Mouse (Mus musculus): Measurements from ENCODE around the gene Tenm3.

The Tenm3 gene

GRCm38 (mm10) chr8:48655381-48656043, 188.2 kb downstream of the Tenm3 start:
- DNase-seq: no peak

- DNase-seq: no peak
These were observed 193.9 kb downstream of the Tenm3 start for GRCm38 (mm10) chr8:48649845-48650244.

- no peak for DNase-seq
These were observed 194.3 kb downstream of the Tenm3 start for GRCm38 (mm10) chr8:48649415-48649814.

- DNase-seq: no peak
These were observed 197.6 kb downstream of the Tenm3 start for GRCm38 (mm10) chr8:48646110-48646509.

GRCm38 (mm10) chr8:48638129-48638528, 205.6 kb downstream of the Tenm3 start:
- no peak for DNase-seq

GRCm38 (mm10) chr8:48636979-48637378, 206.8 kb downstream of the Tenm3 start:
- DNase-seq: no peak

GRCm38 (mm10) chr8:48635815-48636214, 207.9 kb downstream of the Tenm3 start:
- DNase-seq: no peak

GRCm38 (mm10) chr8:48633426-48633825, 210.3 kb downstream of the Tenm3 start:
- DNase-seq: no peak

- no peak for DNase-seq
These were observed 221.1 kb downstream of the Tenm3 start for GRCm38 (mm10) chr8:48622517-48623153.

- no peak for DNase-seq
These were observed 228.7 kb downstream of the Tenm3 start for GRCm38 (mm10) chr8:48615088-48615487.

GRCm38 (mm10) chr8:48611934-48612512, 231.7 kb downstream of the Tenm3 start:
- DNase-seq: no peak

GRCm38 (mm10) chr8:48611126-48611525, 232.6 kb downstream of the Tenm3 start:
- DNase-seq: no peak

- DNase-seq: no peak
These were observed 233.4 kb downstream of the Tenm3 start for GRCm38 (mm10) chr8:48610316-48610715.

- DNase-seq: no peak
These were observed 234.1 kb downstream of the Tenm3 start for GRCm38 (mm10) chr8:48609684-48610083.

GRCm38 (mm10) chr8:48604190-48604897, 239.4 kb downstream of the Tenm3 start:
- no peak for DNase-seq

GRCm38 (mm10) chr8:48603165-48603840, 240.4 kb downstream of the Tenm3 start:
- no peak for DNase-seq

- DNase-seq: no peak
These were observed 242.1 kb downstream of the Tenm3 start for GRCm38 (mm10) chr8:48601621-48602020.

- DNase-seq: no peak
These were observed 244.7 kb downstream of the Tenm3 start for GRCm38 (mm10) chr8:48599028-48599427.

- no peak for DNase-seq
These were observed 247.4 kb downstream of the Tenm3 start for GRCm38 (mm10) chr8:48596332-48596731.

- no peak for DNase-seq
These were observed 251.9 kb downstream of the Tenm3 start for GRCm38 (mm10) chr8:48591818-48592217.

GRCm38 (mm10) chr8:48579732-48580131, 264.0 kb downstream of the Tenm3 start:
- no peak for DNase-seq

- DNase-seq: no peak
These were observed 264.6 kb downstream of the Tenm3 start for GRCm38 (mm10) chr8:48579144-48579543.

- no peak for DNase-seq
These were observed 270.8 kb downstream of the Tenm3 start for GRCm38 (mm10) chr8:48572941-48573340.

Data from thymus, postnatal 14 days (tissue).